Mouse (Mus musculus) C2C12 (cell line): ENCODE data around the gene Acly. TPM values are rescaled to one million over a fixed set of nuclear protein-coding genes. Genes with fewer than 3 reads are reported as not detected.
A peak's percentile ranks its signal among the peaks of the same experiment; 100 is the strongest.

Experiments used
- H3K27me3 ChIP-seq: one replicate; pipeline ENCODE4 v1.6.1; 2011; ENCODE audit not compliant: control insufficient read depth, insufficient read depth, insufficient read length
- H3K36me3 ChIP-seq: one replicate; pipeline ENCODE4 v1.6.1; 2011; ENCODE audit not compliant: control insufficient read depth, insufficient read depth
- H3K4me3 ChIP-seq: one replicate; pipeline ENCODE4 v1.5.1; 2011; ENCODE audit warnings: mild to moderate bottlenecking, control low read depth; ENCODE audit not compliant: poor library complexity, insufficient read depth, severe bottlenecking
- H3K79me2 ChIP-seq: one replicate; pipeline ENCODE4 v1.6.1; 2011; ENCODE audit not compliant: control insufficient read depth, insufficient read depth
- H3K79me3 ChIP-seq: one replicate; pipeline ENCODE4 v1.6.1; 2011; ENCODE audit warnings: low read depth, control low read depth
- H3ac ChIP-seq: one replicate; pipeline ENCODE3; 2011; ENCODE audit warnings: low read depth; ENCODE audit not compliant: control insufficient read depth, insufficient read length
- CEBPB ChIP-seq: IDR thresholded peaks from one replicate; pipeline ENCODE4 v1.6.1; 2011; ENCODE audit warnings: low read depth, mild to moderate bottlenecking, control low read depth, moderate library complexity
- CTCF ChIP-seq: IDR thresholded peaks from one replicate; pipeline ENCODE4 v1.5.1; 2011; ENCODE audit not compliant: control insufficient read depth, insufficient read depth, insufficient read length
- FOSL1 ChIP-seq: IDR thresholded peaks from one replicate; pipeline ENCODE4 v1.8.0; 2011; ENCODE audit warnings: mild to moderate bottlenecking, low read length; ENCODE audit not compliant: poor library complexity, insufficient read depth, severe bottlenecking
- MAX ChIP-seq: IDR thresholded peaks from one replicate; pipeline ENCODE4 v1.6.1; 2011; ENCODE audit warnings: mild to moderate bottlenecking, control low read depth
- MYOD1 ChIP-seq: IDR thresholded peaks from one replicate; pipeline ENCODE4 v1.6.1; 2011; ENCODE audit warnings: low read depth; ENCODE audit not compliant: control insufficient read depth, insufficient read length
- MYOG ChIP-seq: IDR thresholded peaks from one replicate; pipeline ENCODE4 v1.6.1; 2011; ENCODE audit not compliant: control insufficient read depth, insufficient read length; ENCODE audit errors: extremely low read depth
- USF1 ChIP-seq: IDR thresholded peaks from one replicate; pipeline ENCODE4 v1.6.1; 2011; ENCODE audit warnings: low read depth, mild to moderate bottlenecking, control low read depth, moderate library complexity
- polyA plus RNA-seq: library from polyadenylated mRNA; unstranded; fragments of >200 nt; fragmentation: generic; extraction: Trizol; gene quantifications from one replicate; pipeline ENCODE4 v1.2.1, GENCODE M21; 2012; ENCODE audit warnings: missing spikeins

The Acly gene
- polyA plus RNA-seq, 1 experiment = 86.6 TPM

GRCm38 (mm10) chr11:100552842-100553241 lies 25.0 kb upstream of the Acly start:
- Histone ChIP-seq H3K27me3 (peaks cover 31% of the 10 kb centered on the region), H3K36me3 (no peaks in the 10 kb centered on the region), H3K79me3 (no peaks in the 10 kb centered on the region), H3K79me2 (no peaks in the 10 kb centered on the region), H3K4me3 (no peak overlapping the region), H3ac (no peak overlapping the region)
- TF ChIP-seq MAX (no peak), FOSL1 (no peak), CTCF (no peak), MYOG (no peak), USF1 (no peak), MYOD1 (no peak), CEBPB (no peak)

GRCm38 (mm10) chr11:100550101-100550500 lies 22.3 kb upstream of the Acly start:
- TF ChIP-seq FOSL1 = no peak
- H3K79me3 ChIP-seq = no peaks in the 10 kb centered on the region
- no peak overlapping the region for H3ac ChIP-seq
- H3K36me3 ChIP-seq = no peaks in the 10 kb centered on the region
- H3K27me3 ChIP-seq = peaks cover 40% of the 10 kb centered on the region
- H3K4me3 ChIP-seq = no peak overlapping the region
- H3K79me2 ChIP-seq = no peaks in the 10 kb centered on the region

GRCm38 (mm10) chr11:100549466-100549865 lies 21.7 kb upstream of the Acly start:
- Histone ChIP-seq H3ac (no peak overlapping the region), H3K79me3 (no peaks in the 10 kb centered on the region), H3K36me3 (no peaks in the 10 kb centered on the region), H3K4me3 (no peak overlapping the region), H3K27me3 (peaks cover 40% of the 10 kb centered on the region), H3K79me2 (no peaks in the 10 kb centered on the region)
- TF ChIP-seq FOSL1 = no peak
- TF ChIP-seq MAX = no peak
- TF ChIP-seq MYOD1 = no peak
- no peak for TF ChIP-seq CEBPB
- no peak for TF ChIP-seq MYOG
- TF ChIP-seq CTCF = no peak
- no peak for TF ChIP-seq USF1

- Histone ChIP-seq H3K79me3 (no peaks in the 10 kb centered on the region), H3ac (no peak overlapping the region), H3K4me3 (no peak overlapping the region), H3K36me3 (no peaks in the 10 kb centered on the region), H3K27me3 (peaks cover 40% of the 10 kb centered on the region), H3K79me2 (no peaks in the 10 kb centered on the region)
- TF ChIP-seq FOSL1 (no peak), USF1 (no peak), MYOD1 (no peak), CEBPB (no peak), MYOG (no peak), MAX (no peak), CTCF (no peak)
Observed at GRCm38 (mm10) chr11:100548141-100548540, 20.3 kb upstream of the Acly start.

GRCm38 (mm10) chr11:100546955-100547354 lies 19.2 kb upstream of the Acly start:
- Histone ChIP-seq H3K27me3 (peaks cover 40% of the 10 kb centered on the region), H3K79me3 (no peaks in the 10 kb centered on the region), H3K79me2 (no peaks in the 10 kb centered on the region), H3K4me3 (no peak overlapping the region), H3K36me3 (no peaks in the 10 kb centered on the region), H3ac (no peak overlapping the region)
- TF ChIP-seq FOSL1 (no peak), USF1 (no peak), CEBPB (no peak), MYOG (no peak), MYOD1 (no peak), CTCF (no peak), MAX (no peak)

GRCm38 (mm10) chr11:100545746-100546085 lies 17.9 kb upstream of the Acly start:
- TF ChIP-seq MAX (no peak), MYOD1 (no peak), CTCF (no peak), CEBPB (no peak), MYOG (no peak), FOSL1 (no peak), USF1 (no peak)
- Histone ChIP-seq H3ac (no peak overlapping the region), H3K36me3 (no peaks in the 10 kb centered on the region), H3K4me3 (peak overlapping the region; percentile 28), H3K79me2 (no peaks in the 10 kb centered on the region), H3K27me3 (peaks cover 37% of the 10 kb centered on the region), H3K79me3 (no peaks in the 10 kb centered on the region)
